Mouse (Mus musculus): Measurements from ENCODE around the gene Gm13057.
"Not testable (repeated sequence)": the region's sequence is repeated elsewhere in the genome, so short reads cannot be mapped to it uniquely, and the experiment has no call there.

Gm13057 gene

DNA sequence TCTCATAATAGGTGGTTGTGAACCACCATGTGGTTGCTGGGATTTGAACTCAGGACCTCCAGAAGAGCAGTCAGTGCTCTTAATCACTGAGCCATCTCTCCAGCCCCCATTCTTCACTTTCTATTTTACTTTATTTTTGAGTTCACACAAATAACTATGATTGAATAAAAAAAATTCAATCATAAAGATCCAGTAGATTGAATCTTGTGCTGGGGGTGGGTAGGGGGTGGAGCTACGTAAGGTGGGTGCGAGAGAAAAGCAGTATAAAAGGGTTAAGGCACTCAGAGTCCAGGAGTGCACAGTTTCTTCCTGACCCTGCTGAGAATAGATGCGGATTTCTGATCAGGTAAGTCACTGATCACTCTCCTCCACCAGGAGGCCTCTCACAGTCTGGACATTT, at the start of gene Gm13057, which contains the start of gene BC080695:
Gene Gm13057 (plus strand): TSS at position 310 of the 400 bp plus-strand sequence.
Gene BC080695 (plus strand): TSS at position 301 of the 400 bp plus-strand sequence.
- DNase-seq (ENCODE audit: low spot score in 2 of 2): not testable (repeated sequence)

DNA sequence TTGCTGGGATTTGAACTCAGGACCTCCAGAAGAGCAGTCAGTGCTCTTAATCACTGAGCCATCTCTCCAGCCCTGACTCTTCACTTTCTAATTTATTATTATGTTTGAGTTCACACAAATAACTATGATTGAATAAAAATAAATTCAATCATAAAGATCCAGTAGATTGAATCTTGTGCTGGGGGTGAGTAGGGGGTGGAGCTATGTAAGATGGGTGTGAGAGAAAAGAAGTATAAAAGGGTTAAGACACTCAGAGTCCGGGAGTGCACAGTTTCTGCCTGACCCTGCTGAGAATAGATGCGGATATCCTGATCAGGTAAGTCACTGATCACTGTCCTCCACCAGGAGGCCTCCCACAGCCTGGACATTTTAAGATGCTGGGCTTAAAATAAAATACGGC, 40.5 kb upstream of the Gm13057 start, which contains the start of gene Gm13043:
Gene Gm13043 (plus strand): TSS at position 301 of the 400 bp plus-strand sequence.
- DNase-seq (ENCODE audit: low spot score in 2 of 2): no peak

DNA sequence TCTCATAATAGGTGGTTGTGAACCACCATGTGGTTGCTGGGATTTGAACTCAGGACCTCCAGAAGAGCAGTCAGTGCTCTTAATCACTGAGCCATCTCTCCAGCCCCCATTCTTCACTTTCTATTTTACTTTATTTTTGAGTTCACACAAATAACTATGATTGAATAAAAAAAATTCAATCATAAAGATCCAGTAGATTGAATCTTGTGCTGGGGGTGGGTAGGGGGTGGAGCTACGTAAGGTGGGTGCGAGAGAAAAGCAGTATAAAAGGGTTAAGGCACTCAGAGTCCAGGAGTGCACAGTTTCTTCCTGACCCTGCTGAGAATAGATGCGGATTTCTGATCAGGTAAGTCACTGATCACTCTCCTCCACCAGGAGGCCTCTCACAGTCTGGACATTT, 15.9 kb upstream of the Gm13057 start, which contains the start of gene Gm13040:
Gene Gm13040 (plus strand): TSS at position 301 of the 400 bp plus-strand sequence.
- not testable (repeated sequence) for DNase-seq (ENCODE audit: low spot score in 2 of 2)
